Mouse (Mus musculus) WW6 (cell line): Measurements from ENCODE around the gene Unc93b1.
A peak's percentile ranks its signal among the peaks of the same experiment; 100 is the strongest.
"Not testable (repeated sequence)": the region's sequence is repeated elsewhere in the genome, so short reads cannot be mapped to it uniquely, and the experiment has no call there.

ENCODE experiments used
- DNase-seq: peaks from one replicate; pipeline ENCODE4 v3.0.0-alpha.2; 2013; ENCODE audit warnings: low read depth, low spot score

The Unc93b1 gene

DNA sequence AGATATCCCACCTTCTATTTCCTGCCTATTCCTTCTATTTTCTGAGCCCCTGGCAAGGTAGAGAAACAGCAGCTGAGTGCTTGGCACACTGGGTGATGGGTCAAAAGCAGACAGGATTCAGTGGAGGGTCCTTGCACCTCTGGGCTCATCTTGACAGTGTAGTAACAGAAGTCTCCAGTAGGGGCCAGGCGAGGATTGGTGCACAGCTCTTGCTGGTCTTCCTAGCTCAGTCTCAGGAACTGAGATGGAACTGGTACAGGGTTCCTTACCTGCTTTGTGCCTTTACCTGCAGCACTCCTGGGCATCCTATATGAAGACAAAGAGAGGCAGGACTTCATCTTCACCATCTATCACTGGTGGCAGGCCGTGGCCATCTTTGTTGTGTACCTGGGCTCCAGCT lies 11.7 kb downstream of the Unc93b1 start:
- DNase-seq: no peak

DNA sequence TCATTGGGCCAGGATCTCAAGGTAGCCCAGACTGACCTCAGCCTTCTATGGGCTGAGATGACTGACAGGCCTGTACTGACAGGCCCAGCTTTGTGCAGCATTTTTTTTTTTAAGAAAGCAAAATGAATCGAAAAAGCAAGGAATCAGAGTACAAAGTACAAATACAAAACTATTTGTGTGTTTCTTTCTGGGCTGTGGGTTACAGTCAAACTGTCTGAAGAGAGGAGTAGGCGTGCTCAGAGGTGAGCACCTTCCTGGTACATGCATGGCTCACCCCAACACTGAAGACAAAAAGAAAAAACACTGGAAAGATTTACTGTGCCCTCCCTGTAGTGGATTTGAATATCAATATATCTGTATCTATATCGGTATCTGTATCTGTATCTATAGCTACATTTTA lies 12.8 kb downstream of the Unc93b1 start:
- DNase-seq: no peak

DNA sequence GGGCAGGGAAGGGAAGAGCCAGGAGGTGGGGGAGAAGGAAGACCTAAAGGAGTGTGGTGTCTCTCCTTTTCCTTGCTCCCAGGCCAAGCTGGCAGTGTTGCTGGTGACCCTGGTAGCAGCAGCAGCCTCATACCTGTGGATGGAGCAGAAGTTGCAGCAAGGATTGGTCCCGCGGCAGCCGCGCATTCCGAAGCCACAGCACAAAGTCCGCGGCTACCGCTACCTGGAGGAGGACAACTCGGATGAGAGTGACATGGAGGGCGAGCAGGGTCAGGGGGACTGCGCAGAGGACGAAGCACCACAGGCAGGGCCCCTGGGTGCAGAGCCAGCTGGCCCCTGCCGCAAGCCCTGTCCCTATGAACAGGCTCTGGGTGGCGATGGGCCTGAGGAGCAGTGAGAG lies 13.6 kb downstream of the Unc93b1 start:
- DNase-seq: no peak

DNA sequence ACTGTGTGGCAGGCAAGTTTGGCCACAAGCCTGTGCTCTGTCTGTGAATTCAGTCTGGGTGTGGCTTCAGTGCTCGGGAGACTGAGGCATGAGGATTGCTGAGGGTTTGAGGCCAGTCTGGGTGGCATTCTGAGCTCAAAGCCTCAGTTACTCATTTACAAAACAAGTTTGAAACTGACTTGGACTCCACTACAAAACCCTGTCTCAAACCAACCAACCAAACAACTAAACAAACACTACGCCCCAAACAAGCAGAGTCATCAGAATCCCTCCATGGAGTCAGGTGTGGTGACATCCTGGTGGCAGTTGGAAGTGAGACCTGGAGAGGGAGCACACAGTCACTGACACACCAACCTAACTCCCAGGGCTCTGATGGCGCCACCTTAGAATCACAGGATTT lies 15.3 kb downstream of the Unc93b1 start:
- DNase-seq: no peak

DNA sequence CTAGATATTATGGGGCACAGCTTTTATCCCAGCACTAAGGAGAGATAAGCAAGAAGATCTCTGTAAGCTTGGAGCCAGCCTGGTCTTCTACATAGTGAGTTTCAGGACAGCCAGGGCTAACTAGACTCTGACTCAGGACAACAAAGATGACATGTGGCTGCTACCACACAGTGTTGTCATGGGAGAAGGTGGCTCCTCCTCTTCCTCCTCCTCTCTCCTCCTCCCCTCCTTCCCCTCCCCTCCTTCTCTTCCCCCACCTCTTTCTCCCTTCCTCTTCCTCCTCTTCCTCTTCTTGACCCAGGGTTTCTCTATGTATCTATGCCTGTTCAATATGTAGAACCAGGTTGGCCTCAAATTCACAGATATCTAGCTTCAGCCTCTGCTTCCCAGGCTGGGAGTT lies 16.5 kb downstream of the Unc93b1 start:
- no peak for DNase-seq

DNA sequence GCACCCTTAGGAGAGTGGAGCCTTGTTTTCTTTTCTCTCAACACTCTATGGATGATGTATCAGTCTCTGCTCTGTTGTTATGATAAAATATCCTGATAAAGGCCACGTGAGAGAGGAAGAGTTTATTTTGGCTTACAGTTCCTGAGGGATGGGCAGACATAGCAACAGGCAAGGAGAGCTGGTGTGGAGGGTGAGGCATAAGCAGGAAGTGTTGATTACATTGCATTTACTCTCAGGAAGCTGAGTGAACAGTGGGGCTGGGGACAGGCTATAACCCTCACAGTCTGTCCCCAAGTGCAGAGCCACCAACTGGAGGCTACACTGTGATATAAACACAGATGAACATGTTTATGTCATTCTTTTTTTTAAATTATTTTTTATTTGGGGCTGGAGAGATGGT lies 17.1 kb downstream of the Unc93b1 start:
- no peak for DNase-seq

DNA sequence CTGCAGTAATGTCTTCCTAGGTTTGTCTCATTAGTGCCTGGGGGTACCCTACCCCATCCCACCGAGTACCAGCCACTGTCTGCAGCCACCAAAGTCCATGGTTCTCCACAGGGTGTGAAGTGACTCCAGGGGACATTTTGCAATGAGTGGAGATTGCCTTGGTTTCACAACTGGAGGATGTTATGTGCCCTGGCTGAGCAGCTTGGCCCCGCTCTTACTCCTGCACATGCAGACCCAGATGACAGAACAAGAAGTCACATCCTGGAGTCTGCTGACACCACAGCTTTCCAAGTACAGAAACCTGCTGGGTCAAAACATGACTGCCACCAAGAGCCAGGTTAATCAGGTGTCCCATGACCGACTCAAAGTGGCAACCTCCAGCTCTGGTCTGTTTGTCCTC lies 20.0 kb downstream of the Unc93b1 start:
- DNase-seq: no peak

DNA sequence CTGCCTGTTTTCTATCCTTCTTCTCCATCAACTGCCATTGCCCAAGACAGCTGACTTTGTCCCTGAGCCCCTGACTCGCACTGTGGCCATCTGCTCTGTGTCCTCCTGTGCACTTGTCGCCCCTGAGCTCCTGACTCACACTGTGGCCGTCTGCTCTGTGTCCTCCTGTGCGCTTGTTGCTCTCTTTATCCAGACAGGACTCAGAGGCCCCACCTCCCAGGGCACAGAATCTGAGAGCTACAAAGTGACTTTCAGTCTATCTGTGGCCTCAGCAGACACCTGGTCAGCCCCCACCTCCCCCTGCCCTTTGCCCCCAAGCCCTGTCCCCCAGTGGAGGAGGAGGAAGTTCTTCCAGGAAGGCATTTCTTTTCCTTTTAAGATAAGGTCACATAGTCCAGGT lies 20.8 kb downstream of the Unc93b1 start:
- DNase-seq: no peak

DNA sequence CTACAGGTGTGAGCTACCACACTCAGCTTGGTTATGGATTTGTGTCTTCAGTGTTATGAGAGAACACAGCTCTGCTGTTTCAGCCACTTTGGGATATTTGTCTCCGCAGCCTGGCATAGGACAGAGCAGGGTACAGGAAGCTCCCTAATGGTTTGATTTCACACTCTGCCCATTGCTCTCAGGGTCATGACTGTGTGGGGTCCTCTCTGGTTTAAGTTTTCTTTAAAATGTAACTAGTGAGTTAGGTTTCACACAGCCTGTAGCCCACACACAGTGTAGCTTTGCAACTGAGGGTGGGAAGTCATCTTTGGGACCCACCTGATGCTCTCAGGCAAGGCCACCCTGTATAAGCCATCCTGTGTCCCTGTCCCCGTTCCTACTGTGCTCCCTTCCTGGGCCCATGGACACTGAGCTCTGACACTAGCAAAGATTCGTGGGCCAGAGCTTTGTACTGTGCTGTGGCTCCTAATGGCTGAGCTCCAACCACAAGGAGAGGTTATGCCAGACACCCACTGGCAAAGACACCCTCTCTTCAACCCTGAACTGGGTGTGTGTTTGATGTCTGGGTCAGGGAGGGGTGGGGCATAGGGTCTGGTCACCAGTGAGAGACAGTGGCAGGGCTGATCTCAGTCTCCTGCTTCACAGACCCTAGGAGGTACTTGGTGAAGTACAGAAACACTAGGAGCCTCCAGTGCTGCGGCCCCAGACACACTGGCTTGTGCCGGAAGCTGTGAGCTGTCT lies 22.5 kb downstream of the Unc93b1 start:
- not testable (repeated sequence) for DNase-seq

DNA sequence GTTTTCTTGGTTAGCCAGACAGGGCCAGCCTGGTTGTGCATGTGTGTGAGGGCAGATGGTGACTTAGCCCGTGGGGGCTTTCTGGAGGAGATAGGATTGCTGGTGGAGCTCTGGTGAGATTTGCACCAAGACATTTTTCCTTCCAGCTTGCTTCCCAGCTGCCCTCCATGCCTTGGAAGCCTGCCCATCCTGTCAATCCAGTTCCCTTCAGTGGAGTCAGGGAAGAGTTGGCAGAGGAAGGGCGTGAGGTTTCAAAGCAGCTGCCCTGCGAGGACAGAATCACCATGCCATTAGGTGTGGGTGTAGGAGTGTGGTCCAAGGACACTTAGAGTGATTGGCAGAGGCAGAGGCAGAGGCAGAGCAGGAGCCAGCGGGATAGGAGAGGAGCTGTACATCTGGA lies 23.5 kb downstream of the Unc93b1 start, which contains the start of gene Aldh3b3:
Gene Aldh3b3, plus strand, starts transcription at position 176 of the 400 bp plus-strand sequence.
- DNase-seq: no peak

DNA sequence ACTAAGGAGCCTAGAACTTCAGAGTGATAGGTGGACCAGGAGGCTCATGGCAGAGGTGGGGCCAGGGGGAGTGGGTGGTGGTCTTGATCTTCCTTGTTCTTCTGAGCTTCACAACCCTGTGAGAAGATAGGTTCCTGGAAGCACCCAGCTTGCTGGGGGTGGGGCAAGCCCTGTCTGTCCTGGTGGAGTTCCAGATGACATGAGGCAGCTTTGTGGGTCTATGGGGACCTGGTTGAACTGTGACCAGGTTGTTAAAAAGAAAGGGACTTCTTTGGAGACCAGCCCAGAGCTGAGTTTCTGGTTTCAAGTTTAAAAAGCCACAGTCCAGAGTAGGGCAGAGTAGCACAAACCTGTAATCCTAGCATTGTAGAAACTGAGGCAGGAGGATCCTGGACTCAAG lies 24.0 kb downstream of the Unc93b1 start:
- DNase-seq: no peak

DNA sequence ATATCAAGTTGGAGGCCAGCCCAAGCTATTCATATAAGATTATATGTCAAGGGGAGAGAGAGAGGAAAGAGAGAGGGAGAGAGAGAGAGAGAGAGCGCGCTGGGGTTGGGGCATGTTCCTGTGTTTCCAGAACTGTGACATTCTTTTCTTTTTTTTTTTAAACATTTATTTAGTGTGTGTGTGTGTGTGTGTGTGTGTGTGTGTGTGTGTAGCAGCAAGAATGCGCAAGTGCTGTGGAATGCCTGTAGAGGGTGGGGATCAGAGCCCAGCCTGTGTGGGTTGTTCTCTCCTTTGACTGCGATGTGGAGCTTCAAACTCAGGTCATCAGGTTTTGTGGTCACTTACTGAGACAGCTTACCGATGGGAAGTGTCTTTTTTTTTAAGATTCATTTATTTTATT lies 25.2 kb downstream of the Unc93b1 start:
- DNase-seq: no peak

DNA sequence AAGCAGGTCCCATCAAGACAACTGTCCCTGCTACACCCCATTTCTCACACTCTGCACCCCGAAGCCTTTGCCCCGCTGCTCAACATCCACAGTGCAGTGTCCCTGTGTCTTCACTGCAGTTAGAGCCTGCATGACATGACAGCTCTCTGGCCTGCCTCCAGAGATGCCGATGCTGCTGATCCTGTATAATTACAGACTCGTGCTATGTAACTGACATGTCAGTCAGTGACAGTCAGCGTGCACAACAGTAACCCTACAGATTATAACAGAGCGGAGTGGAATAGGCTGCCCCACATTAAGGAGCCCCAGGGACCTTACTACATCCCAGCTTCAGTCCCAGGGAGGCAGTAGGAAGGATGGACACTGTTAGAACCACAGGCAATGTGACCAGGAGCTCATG lies 26.8 kb downstream of the Unc93b1 start:
- not testable (repeated sequence) for DNase-seq

DNA sequence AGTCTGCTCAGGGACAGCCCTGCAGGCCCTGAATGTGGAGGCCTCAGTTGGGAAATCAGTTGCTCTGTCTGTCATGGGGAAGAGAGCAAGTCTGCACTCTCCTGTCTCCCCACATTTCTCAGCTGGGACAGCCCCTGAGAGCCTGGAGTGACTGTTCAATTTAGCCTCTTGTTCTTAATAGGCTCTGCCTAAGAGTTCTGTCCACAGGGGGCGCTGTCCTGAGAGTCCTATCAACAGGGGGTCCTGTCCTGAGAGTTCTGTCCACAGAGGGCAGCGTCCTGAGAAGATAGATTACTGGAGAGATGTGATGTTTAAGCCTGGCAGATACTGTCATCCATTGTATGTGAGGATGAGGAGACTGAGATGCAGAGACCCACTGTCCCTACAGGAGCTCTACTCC lies 27.5 kb downstream of the Unc93b1 start:
- DNase-seq: no peak

DNA sequence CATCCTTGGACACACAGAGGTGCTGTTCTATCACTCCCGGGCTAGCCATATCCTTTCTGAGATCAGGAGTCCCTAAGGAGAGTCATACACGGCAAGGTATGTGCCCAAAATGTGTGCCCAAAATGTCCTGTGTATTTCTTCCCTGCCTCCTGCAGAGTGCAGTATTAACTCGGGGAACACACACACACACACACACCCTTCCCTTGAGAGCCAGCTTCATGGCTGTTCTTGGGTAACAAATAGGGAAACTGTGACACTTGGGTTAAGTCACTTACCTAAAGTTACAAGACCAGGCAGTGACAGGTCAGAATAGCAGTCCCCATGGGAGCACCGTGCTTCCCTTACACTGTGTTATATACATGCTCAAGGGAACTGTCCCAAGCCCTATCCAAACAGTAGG lies 29.0 kb downstream of the Unc93b1 start:
- no peak for DNase-seq

DNA sequence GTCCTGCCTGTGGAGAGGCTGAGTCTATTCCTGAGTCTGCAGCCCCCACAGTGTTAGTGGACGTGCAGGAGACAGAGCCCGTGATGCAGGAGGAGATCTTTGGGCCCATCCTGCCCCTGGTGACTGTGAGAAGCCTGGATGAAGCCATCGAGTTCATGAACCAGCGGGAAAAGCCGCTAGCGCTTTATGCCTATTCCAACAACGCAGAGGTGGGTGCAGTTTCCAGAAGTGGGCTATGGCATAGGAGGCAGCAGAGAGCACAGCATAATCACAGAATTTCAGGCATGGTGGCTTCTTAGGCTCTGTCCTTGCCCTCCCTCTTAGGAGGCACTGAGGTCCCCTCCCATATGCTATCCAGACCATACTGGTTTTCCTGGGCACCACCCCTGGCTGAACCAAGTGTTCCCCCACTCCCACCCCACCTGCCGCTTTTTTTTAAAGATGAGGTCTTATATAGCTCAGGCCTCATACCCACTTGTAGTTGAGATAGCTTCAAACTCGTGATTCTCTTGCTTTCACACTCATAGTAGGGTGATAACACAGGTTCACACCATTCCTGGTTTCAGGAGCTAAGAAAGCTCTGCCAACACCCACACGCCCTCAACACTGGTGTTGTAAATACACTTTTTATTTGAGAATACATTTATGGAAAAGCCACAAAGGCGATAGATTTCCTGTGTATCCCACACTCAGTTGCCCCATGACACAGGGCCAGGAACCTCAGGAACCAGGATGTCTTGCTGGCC lies 31.5 kb downstream of the Unc93b1 start:
- no peak for DNase-seq

DNA sequence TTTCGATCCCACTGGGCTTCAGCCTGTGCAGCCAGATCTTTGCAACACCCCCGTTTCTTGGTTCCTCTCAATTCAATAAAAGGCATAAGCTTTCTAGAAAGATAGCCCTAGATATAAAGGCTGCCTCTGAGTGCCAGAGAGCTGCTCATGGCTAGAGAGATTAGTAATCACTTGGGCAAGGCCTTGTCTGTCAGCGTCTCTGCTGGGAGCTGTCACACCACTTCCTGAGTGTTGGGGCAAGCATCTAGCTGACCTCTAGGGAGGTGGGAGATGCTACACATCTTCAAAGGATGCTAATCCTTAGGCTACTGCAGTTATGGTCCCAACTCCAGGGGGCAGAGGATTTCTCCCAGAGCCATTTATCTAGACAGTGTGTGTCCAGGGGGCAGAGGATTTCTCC lies 32.3 kb downstream of the Unc93b1 start:
- DNase-seq: no peak

DNA sequence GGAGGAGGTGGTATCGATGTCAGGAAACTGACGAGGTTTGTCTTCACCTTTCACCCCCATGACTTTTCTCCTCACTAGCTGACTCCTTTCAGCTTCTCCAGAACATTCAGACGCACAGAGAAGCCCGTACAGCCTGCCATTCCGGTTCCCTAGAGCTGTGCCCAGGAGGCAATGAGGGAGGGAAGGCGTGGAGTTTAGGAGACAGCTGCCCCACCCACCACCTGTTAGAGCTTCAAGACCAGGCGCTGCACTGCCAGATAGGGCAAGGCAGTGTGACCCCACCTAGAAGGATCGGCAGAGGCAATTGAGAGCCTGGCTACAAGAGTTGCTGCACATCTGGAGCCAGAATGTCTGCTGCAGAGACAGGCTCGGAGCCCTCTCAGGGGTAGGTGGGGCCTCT lies 37.2 kb downstream of the Unc93b1 start, which contains the start of gene Aldh3b2:
Gene Aldh3b2, plus strand, starts transcription at position 100 of the 400 bp plus-strand sequence.
- DNase-seq: no peak

DNA sequence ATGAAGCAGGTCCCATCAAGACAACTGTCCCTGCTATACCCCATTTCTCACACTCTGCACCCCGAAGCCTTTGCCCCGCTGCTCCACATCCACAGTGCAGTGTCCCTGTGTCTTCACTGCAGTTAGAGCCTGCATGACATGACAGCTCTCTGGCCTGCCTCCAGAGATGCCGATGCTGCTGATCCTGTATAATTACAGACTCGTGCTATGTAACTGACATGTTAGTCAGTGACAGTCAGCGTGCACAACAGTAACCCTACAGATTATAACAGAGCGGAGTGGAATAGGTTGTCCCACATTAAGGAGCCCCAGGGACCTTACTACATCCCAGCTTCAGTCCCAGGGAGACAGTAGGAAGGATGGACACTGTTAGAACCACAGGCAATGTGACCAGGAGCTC lies 39.6 kb downstream of the Unc93b1 start:
- not testable (repeated sequence) for DNase-seq

DNA sequence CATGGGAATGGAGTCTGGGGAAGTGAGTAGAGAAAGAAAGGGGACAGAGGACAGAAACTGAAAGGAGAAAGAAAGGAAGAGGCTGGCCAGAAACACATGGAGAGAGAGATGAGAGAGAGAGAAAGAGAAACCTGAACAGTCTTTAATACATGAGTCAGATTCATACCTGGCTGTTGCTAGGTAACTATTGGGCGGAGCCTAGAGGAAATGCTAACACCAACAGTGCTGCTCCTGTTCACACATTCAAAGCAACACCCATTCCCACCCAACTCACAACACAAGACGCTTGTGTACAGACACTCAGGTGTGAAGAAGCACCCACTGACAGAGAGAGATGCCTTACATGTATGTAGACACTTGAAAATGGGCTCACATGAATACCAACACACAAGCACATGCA lies 40.9 kb downstream of the Unc93b1 start:
- DNase-seq: no peak

DNA sequence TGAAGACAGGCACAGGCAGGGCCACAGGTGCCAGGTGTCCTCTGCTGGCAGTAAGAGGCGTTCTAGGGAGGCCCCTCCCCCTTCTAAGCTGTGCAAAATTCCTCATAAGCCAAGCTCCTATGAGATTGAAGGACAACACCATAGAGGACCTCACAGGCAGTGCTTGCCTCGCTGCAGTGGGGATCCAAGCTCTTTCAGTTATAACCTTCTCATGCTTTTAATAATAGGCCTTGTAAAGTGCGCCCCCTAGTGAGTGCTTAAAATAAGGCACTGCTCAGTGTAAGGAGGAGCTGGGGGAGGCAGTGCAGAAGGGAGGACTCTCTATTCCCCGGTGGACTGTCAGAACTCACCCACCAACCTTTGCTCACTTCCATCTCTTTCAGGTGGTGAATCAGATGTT lies 45.3 kb downstream of the Unc93b1 start:
- DNase-seq: peak; percentile 48

DNA sequence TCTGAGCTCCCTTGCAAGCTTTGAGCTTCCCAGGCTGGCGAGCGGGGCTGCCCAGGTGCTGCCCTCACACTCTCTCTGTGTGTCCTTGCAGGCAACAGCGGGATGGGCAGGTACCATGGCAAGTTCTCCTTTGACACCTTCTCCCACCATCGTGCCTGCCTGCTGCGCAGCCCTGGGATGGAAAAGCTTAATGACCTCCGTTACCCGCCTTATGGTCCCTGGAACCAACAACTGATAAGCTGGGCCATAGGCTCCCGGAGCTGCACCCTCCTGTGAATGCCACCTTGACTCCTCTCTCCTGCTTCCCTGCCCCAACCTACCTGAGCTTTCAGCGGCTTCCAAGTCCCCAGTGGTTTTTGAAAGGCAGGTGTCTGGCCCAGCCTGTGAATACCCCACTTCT lies 45.9 kb downstream of the Unc93b1 start:
- DNase-seq: no peak

DNA sequence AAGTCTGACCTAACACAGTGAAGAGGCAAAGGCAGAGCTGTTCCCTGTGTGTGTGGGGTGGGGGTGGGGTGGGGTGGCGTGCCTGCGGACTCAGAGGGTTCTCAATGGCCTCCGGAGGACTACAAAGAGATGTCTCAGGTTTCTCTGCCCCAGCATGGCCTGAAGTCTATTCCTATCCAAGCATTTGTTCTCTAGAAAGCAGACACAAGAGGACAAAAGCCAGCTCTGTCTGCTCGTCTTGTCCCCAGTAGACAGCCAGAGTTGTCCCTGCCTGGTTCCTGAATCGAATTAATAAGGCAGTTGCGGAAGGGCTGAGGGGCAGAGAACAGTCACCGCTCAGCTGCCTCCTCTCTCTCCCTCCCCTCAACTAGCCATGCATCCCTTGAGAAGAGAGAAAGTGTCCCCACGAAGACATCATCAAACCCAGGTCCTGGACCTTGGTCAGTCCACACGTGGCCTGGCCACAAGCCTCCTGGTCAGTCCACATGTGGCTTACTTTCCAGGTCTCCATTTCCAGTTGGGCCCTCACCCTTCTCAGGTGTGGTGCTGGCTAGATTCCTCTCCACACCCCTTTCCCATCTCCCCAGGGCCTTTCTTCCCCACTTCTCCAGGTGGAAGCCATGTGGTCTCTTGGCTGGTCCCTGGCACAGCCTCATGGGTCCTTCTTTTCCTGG lies 48.7 kb downstream of the Unc93b1 start:
- DNase-seq: no peak
